Mouse (Mus musculus): ENCODE data around the gene Tmed1. TPM values are rescaled to one million over a fixed set of nuclear protein-coding genes. Genes with fewer than 3 reads are reported as not detected.
"Not testable (repeated sequence)": the region's sequence is repeated elsewhere in the genome, so short reads cannot be mapped to it uniquely, and the experiment has no call there.

Tmed1 gene
- total RNA-seq, 2 experiments from 2014 or later = 24.4 to 34.9 TPM

DNA sequence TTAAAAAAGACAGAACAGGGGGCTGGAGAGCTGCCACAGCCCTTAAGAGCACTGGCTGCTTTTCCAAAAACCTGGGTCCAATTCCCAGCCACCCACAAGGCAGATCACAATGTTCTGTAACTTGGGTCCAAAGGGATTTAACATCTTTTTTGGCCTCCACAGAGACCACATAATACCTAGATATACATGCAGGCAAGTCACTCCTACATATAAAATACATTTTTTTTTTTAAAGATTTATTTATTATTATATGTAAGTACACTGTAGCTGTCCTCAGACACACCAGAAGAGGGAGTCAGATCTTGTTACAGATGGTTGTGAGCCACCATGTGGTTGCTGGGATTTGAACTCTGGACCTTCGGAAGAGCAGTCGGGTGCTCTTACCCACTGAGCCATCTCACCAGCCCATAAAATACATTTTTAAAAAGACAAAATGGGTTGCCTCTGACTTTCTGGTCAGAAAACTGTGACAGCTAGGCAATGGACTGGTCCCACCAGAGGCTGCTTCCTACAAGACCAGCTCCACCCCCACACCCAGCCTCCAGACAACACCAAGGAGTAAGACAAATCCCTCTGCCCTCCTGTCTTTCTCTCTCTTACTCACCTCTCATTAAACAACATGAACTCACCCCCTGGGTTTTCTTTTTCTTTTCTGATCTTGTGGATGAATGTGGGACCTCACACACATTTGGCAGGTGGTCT lies 17.2 kb upstream of the Tmed1 start:
- no peak for DNase-seq
- intact Hi-C loops (cut with DNase I) = no loop called here

DNA sequence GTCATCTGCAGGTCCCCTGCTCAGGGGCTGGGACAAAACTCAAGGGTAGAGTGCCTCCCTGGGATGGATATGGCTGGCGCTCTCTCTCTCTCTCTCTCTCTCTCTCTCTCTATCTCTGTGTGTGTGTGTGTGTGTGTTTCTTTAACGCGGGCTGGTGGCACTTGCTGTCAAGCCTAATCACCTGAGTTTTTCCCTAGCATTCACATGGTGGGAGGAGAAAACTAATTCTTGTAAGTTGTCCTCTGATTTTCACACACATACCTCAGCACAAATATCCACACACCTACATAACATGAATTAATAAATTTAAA lies 16.5 kb upstream of the Tmed1 start:
- intact Hi-C loops (cut with DNase I) = no loop called here

DNA sequence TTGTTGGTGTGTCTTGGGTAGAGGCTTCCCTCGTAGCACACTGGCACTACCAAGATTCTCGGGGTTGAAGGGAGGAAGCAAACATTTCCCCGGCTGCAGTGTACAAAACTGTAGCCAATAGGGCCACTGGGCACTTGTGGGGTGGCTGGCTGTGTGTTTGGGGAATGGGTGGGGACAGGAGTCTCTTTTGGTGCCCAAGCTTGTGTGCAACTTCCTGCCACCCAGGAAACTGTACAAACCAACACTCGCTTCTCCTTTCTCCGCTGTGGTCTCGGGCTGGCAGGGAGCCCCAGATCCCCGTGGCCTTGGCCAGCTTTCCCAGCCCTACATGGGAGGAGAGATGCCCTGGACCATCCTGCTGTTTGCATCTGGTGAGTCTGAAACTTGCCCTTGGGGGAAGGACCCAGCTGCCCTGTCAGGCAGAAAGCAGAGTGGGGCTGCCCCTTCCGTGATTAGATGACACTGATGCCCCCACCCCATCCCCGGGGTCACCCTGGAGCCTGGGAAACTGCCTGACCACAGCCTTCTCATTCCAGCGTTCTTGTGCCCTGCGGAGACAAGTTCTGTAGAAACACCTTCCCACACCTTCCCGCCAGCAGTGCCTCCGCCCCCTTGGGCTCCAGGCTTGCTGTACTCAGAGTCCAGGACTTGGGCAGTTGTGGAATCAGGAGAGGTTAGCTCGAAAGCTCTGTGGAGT lies 16.0 kb upstream of the Tmed1 start, which contains the start of gene AB124611:
Gene AB124611 (plus strand): TSS at position 240 of the 697 bp plus-strand sequence.
- no peak for DNase-seq
- intact Hi-C loops (cut with DNase I) = no loop called here

More for the DNA sequence above, 16.5 kb upstream of the Tmed1 start:
- no peak for DNase-seq

DNA sequence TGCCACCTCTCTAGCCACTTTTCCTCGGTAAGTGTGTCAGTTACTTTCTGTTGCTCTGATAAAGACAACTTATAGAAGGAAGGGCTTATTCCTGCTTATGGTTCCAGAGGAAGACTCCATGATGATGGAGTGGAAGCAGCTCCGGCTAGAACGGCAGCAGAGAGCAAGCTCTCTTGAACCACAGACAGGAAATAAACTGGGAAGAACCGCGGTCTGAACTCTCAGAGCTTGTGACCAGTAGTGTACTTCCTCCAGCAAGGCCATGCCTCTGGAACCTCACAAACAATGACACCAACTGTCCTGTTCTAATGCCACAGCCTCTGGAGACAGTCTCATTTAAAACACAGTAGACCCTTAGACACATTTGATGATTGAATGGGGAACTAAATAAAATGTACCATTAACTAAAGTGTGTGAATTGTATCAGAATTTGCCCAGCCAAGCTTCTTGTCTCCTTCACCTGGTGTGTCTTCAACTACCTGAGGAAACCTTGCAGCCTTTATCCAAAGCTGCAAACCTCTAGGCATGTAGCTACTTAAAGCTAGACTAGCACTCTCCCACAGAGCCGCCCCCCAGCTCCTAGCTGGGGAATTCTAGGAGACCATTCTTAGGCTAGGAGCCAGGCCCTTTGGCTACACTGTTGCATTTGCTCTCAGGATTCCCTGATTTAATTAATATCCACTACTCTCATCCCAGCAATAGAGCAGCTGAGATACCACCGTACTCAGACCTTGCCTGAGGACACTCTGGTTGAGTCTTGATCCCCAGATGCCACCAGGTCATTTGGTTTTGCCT lies 15.3 kb upstream of the Tmed1 start:
- DNase-seq = no peak
- intact Hi-C loops (cut with DNase I) = no loop called here

DNA sequence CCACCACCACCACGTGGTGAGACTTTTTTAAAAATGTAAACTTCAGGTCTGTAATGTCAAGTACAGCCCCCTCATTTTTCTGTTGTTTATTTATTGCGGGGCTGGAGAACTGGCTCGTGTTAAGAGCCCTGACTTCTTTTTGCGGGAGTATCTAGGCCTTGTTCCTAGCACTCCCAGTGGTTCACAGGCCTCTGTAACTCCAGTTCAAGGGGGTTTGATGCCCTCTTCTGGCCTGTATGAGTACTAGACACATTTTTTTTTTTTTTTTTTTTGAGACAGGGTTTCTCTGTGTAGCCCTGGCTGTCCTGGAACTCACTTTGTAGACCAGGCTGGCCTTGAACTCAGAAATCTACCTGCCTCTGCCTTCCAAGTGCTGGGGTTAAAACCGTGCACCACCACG lies 8.6 kb upstream of the Tmed1 start:
- intact Hi-C loops (cut with DNase I); DNase-seq: not testable (repeated sequence)

DNA sequence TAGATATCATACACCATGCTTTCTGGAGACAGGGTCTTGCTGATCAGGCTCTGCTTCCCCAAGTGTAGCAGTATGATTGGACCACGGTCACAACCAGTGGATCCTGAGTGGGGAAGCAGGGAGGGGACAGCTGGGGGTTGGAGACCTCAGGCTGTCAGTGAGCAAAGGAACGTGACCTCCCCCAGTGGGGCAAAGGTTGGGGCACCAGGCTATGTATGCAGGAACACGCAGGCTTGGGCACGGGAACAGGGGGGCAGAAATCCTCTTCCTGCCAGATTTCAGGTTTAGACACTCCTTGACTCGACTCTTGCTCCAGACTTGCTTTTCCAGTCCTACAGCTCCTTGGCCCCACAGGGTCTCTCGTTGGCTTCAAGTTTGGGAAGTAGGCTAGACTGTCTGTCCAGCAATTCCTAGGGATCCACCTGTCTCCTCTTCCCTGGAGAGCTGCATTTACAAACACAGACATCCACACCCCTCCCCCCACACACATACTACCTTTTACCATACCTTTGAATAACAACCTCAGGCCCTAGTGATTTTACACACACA lies 8.0 kb upstream of the Tmed1 start:
- DNase-seq = no peak
- intact Hi-C loops (cut with DNase I) = no loop called here

DNA sequence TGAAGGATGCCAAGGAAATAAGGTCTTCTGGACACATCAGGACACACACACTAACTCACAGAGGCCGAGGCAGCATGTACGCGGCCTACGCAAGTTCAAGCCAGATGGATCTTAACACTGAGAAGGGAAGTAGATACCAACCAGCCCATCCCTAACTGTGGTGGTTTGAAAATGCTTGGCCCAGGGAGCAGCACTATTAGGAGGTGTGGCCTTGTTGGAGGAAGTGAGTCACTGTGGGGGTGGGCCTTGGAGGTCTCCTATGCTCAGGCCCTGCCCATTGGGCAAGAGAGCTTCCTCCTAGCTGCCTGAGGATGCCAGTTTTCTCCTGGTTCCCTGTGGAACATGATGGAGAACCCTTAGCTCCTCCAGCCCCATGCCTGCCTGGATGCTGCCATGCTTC lies 3.4 kb upstream of the Tmed1 start:
- intact Hi-C loops (cut with DNase I) = no loop called here
- DNase-seq = no peak

DNA sequence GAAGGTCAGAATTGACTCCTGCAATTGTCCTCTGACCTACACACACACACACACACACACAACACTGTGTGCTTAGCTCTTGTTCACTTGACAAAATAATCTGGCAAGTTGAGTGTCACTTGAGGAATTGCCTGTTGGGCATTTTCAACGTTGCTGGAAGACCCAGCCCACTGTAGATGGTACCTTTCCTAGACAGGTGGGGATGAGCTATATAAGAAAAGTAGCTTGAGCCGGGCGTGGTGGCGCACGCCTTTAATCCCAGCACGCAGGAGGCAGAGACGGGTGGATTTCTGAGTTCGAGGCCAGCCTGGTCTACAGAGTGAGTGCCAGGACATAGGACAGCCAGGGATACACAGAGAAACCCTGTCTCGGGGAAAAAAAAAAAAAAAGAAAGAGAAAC lies 1.0 kb upstream of the Tmed1 start:
- intact Hi-C loops (cut with DNase I) = no loop called here
- DNase-seq = no peak

DNA sequence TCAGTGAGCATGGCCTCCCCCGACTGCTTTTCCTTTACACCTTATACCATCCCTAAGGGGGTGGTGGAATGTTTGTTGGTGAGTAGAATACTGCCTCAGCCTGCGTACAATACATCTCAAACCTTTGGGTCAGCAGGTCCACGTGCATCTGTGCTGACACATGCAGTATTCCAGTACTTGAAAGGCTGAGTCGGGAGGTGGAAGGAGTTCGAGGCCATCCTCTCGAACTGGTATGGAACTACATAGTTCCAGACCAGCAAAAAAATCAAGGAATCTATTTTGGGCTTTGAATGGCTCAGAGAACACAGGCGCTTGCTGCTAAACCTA lies 600 bp upstream of the Tmed1 start:
- intact Hi-C loops (cut with DNase I) = no loop called here
- DNase-seq = no peak

DNA sequence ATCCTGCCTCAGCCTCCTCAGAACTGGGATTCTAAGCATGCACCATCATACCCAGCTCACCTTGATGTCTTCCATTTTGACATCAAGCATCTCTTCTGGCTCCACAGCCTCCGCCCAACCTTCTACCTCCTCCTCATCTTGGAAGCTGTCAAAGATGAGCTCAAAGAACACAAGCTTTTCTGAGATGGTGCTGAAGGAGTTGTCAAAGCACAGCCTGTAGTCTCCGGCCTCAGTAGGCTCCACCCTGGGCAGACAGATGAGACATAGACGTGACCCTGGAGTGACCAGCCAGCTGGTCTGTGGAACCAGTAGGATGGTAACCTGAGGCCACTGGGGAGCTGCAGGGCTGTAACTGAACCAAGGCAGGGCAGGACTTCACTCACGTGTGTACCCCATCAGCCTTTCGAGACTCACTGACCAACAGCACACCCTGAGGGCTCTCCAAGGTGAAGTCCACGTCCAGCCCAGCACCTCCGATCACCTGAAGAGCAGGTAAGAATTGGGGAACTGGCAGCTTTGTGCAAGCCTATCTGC lies 1.1 kb downstream of the Tmed1 start:
- DNase-seq = no peak
- intact Hi-C loops (cut with DNase I) = no loop called here

DNA sequence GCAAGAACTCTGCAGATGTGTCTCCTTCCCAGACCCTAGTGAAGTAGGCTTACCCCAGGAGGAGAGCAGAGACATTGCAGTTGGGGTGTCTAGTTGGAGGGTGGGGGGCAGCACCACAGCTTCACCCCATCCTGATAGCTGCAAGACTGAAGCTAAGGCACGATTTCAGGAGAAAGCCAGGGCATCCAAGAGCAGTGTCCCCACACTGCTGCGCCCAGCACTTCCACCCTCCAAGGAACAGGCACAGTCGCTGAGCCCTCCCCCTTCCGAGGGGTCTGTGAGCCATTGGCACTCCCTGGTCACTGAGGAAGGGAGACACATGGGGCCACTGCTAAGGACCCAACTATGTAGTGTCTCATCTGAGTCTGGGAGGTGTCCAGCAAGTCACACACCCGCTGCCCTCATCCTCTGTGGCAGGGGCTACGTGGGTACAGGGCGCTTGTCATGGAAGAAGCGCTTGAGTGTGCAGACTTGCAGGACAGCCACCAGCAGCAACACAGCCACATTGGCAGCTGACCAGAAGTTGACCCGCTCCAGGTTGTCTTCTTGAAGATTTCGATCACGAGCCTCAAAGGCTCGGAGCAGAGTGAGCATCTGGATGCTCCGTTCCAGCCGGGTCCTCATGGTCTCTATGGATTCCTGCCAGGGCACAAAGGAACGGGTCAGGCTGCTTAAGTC lies 2.2 kb downstream of the Tmed1 start:
- intact Hi-C loops (cut with DNase I) = no loop called here
- no peak for DNase-seq

DNA sequence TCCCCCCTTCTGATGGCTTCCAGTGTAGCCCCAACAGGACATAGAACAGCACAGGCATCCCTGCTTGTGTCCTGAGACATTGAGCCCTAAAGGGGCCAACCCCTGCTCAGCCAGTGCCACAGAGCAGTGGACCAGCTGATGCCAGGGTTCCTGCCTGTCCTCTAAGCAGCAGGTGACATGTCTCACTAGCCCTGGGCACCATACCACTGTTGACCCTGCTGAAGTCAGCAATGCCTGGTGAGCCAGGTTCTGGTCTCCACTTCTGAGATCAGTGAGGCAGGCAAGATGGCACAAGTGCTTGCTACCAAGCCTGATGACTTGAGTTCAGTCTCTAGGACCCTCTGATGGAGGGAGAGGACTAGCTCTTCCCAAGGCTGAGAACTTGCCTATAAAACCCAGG lies 4.3 kb downstream of the Tmed1 start:
- intact Hi-C loops (cut with DNase I) = no loop called here
- no peak for DNase-seq

DNA sequence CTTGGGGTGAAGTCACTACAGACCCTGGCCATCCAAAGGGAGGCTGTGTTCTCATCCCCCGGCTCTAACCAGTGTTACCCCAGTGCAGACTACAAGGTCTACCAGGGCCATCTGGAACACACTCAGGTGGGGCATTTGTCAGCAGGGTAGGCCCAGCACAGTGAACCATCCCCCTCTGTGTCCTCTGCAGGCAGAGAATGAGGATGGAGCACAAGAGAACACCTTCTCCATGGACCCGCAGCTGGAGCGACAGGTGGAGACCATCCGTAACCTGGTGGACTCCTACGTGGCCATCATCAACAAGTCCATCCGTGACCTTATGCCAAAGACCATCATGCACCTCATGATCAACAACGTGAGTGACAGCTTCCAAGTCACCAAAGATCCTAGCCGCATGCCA lies 6.7 kb downstream of the Tmed1 start:
- DNase-seq = no peak
- intact Hi-C loops (cut with DNase I) = no loop called here

DNA sequence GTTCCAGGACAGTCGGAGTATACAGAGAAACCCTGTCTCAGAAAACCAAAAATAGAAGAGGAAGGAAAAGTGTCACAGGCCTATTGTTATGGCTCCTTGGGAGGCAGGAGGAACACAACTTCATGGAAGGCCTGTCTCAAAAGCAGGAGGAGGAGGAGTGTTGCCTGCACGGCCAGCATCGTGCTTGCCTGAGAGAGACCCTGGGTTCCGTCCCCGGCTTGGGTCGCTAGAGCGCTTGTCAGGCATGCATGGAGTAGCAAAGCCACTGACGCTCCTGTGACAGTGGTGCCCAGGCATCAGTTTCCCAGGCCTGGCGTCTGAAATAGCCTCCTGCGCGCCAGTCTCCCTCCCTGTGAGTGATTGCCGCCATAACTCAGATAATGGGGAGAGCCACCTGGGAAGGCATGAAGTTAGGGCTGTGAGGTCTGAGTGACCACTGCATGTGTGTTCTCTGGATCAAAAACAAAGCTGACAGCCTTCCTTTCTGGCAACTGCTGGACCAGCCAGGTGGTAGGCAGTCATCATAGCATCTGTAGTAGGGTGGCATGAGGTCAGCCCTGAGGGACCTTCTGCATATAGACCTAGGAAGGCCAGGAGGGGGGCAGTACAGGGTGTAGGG lies 11.7 kb downstream of the Tmed1 start:
- intact Hi-C loops (cut with DNase I) = no loop called here
- DNase-seq = no peak

DNA sequence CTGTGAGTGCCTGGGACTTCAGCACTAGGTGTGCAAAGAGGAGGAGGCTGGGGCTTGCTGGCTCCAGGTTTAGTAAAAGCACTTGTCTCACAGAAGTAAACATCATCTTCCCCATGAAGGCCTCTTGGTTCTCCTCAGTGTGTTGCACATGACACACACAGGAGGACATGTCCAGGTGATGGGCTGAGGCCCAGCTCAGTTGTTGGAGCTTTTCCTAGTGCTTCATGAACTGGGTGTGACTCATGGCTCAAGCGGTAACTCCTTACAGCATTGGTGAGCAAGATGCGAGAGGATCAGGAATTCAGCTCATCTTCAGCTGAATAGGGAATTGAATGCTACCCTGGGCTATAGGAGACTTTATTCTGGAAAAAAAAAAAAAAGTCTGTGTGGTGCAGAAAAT lies 12.4 kb downstream of the Tmed1 start:
- intact Hi-C loops (cut with DNase I) = no loop called here
- no peak for DNase-seq

DNA sequence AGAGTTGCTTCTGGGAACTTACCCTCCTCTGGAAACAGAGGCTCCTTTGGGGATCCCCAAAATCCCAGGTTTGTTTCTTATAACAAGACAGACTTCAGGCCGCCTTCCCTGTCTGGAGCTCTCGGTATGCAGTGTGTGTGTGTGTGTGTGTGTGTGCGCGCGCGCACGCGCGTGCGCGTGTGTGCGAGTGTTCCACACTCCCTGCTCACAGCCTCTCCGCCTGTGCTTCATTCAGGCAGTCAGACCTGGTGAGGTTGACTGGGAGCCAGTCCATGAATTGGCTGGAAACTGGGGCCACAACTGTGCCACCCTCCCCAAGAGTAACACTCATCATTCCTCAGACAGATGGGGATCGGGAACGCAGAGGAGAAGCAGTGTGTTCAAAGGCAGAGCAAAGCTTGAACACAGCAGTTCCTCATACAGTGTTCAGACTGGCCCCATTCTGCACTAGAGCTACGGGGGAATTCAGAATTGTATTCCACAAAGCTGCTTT lies 13.0 kb downstream of the Tmed1 start:
- no peak for DNase-seq
- intact Hi-C loops (cut with DNase I) = no loop called here

DNA sequence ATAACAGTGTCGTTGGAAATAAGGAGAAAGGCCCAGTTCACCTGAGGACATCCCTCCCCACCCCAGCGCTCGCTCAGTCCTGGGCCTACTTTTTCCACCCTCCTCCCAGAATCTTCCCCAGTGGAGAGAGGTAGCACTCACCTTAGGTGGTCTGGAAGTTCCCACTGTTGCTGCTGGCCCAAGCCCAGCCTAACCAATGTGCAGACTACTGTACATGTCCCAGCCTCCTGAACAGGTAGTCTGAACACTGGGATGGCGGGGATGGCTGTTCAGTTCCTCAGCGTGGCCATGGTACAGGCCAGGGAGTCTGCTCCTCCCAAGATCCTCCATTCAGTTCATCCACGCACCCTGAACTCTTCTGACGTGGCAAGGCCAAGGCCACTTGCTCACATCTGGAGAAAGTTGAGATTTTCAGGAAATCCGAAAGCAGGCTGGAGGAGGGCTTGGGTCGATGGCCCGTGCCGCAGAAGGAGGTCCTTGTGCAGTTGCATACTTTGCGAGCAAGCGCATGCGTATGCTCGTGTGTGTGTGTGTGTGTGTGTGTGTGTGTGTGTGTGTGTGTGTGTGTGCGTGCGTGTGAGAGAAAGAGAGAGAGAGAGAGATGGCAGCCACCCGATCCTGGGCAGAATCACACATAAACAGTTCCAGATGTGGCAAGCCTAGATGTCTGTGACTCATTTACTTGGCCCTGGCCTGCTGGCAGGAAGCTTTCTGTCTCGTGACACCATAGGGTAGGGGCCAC lies 13.6 kb downstream of the Tmed1 start:
- peak; percentile 70 to 76 for DNase-seq
- intact Hi-C loops (cut with DNase I) = no loop called here

DNA sequence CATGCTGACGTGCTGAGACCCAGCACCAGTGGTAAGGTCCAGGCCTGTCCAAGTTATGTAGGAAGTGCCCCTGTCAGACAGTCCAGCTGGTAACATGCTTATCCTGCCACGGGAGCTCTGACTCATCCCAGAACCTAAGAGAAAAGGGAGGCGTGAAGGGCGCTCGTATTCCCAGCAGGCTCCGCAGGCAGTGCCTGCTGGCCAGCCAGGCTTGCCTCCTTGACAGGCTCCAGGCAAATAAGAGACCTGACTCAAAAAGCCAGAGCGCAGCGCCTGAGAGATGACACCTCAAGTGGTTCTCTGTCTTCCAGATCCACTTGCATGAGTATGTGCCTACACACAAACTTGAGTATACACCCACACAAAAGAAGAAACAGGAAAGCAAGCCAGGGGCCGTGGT lies 15.3 kb downstream of the Tmed1 start:
- intact Hi-C loops (cut with DNase I) = no loop called here
- no peak for DNase-seq

DNA sequence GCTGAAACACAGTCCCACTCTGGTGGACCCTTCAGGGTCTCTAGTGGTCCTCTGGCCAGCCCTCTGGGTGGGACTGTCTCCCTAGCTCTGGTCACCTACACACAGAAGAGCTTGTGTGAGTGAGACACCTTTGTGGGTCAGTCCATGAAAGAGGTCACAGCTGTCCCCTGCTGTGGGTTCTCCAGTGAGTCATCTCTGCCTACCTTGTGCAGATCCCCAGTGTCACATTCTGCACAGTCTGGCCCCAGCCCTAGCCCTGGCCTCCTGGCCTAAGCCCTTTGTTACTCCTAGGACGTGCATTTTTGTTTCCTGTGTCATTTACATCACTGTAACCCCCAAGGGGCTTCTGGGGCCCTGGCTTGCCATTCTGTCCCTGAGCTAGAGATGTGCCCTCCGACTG lies 16.1 kb downstream of the Tmed1 start:
- no peak for DNase-seq
- intact Hi-C loops (cut with DNase I) = no loop called here

Data from gastrocnemius, postnatal 36 days (tissue).